Mouse (Mus musculus) kidney, postnatal 0 days (tissue): ENCODE results near the gene Mical3. TPM values are rescaled to one million over a fixed set of nuclear protein-coding genes. Genes with fewer than 3 reads are reported as not detected.

ENCODE experiments used
- ATAC-seq: fragments of 200-750 bp; cut with Nextera tagmentation; replicated peaks from 2 replicates; pipeline ENCODE4 v1.8.0; 2017; ENCODE audit warnings: low read depth, moderate number of reproducible peaks, moderate TSS enrichment, moderate library complexity; ENCODE audit not compliant: low FRiP score
- DNase-seq: peaks from one replicate; pipeline ENCODE4 v3.0.0-alpha.2; 2016; ENCODE audit warnings: low spot score
- H3K27ac ChIP-seq: fragments of 300-500 bp; sonication (generic); 2 replicates; pipeline ENCODE4 v1.5.1; 2014; ENCODE audit warnings: mild to moderate bottlenecking
- H3K27me3 ChIP-seq: fragments of 300-500 bp; sonication (generic); 2 replicates; pipeline ENCODE4 v1.6.1; 2014; ENCODE audit warnings: low read length, mixed read lengths; ENCODE audit not compliant: insufficient read depth
- H3K36me3 ChIP-seq: fragments of 300-500 bp; sonication (generic); 2 replicates; pipeline ENCODE4 v1.6.1; 2014; ENCODE audit warnings: low read length, mixed read lengths; ENCODE audit not compliant: insufficient read depth
- H3K4me1 ChIP-seq: fragments of 300-500 bp; sonication (generic); replicated peaks from 2 replicates; pipeline ENCODE4 v1.6.1; 2014; ENCODE audit warnings: antibody characterized with exemption, low read length, mixed read lengths; ENCODE audit not compliant: insufficient read depth
- H3K4me2 ChIP-seq: fragments of 300-500 bp; sonication (generic); 2 replicates; pipeline ENCODE4 v1.6.1; 2014; ENCODE audit warnings: mild to moderate bottlenecking, low read length, moderate library complexity, mixed read lengths
- H3K4me3 ChIP-seq: fragments of 300-500 bp; sonication (generic); replicated peaks from 2 replicates; pipeline ENCODE4 v1.5.1; 2014; ENCODE audit warnings: low read depth, low read length
- H3K9ac ChIP-seq: fragments of 300-500 bp; sonication (generic); 2 replicates; pipeline ENCODE4 v1.6.1; 2014; ENCODE audit warnings: low read depth, low read length
- H3K9me3 ChIP-seq: fragments of 300-500 bp; sonication (generic); replicated peaks from 2 replicates; pipeline ENCODE4 v1.6.1; 2016; ENCODE audit warnings: low read length, inconsistent platforms, mixed read lengths
- CTCF ChIP-seq: IDR thresholded peaks from 2 replicates; pipeline ENCODE4 v1.5.1; 2016; ENCODE audit warnings: antibody characterized with exemption, low read depth, mild to moderate bottlenecking, moderate library complexity
- WGBS: fragments of 180-500 bp; shearing (Covaris S2); extraction: QIAGEN DNeasy Blood & Tissue Kit; methylation state at CpG from one replicate; pipeline ENCODE4 v1.1.7; 2014; 5-methylcytosine and 5-hydroxymethylcytosine counted together
- polyA plus RNA-seq: library from polyadenylated mRNA; unstranded; fragments of >200 nt; fragmentation: Nextera tagmentation; extraction: Ambion mirVana; gene quantifications from 2 replicates; pipeline ENCODE4 v1.2.1, GENCODE M21; 2015

Mical3 gene
- polyA plus RNA-seq, 1 experiment from 2014 or later: 6.0 TPM

DNA sequence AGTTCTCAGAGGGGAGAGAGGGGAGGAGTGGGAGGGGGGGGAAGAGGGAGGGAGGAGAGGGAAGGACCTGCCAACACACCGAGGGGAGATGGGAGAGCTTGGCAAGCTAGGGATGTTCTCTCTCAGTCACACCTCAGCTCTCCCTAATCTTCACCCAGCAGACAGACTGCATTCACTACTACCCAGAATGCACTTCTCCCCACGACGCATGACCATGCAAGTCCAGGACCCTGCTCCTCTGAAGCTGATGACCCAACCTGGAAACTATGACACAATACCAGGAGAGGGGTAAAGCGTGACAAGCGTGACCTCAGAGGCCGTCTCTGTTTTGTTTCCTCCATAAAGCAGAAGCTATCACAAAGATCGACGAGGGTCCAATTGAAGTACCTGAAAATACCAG lies 61.6 kb downstream of the Mical3 start:
- no peaks in the 10 kb centered on the region for H3K36me3 ChIP-seq
- no peak overlapping the region for H3K4me3 ChIP-seq
- no peak overlapping the region for H3K27ac ChIP-seq
- no peak overlapping the region for H3K4me2 ChIP-seq
- H3K9me3 ChIP-seq: no peaks in the 10 kb centered on the region
- peaks cover 25% of the 10 kb centered on the region for H3K4me1 ChIP-seq
- no peaks in the 10 kb centered on the region for H3K27me3 ChIP-seq
- no peak overlapping the region for H3K9ac ChIP-seq
- DNase-seq: no peak
- no peak for ATAC-seq
- WGBS: 73% methylated on average over 8 of the region's 8 CpGs
- no peak for TF ChIP-seq CTCF

DNA sequence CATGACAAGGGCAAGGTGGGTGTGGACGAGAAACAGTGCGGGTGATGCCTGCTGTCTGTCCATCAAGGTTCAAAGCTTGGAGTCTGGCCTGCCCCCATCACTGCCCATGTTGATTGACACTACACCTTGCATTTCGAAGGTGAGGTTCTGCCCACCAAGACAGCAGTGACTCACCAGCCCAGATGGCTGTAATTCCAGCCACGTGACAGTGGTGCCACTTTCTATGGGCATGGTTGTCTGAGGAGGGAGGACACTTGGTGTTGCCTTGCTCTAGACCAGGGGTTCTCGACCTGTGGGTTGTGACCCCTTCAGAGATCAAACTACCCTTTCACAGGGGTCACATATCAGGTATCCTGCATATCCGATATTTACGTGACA lies 62.7 kb downstream of the Mical3 start:
- WGBS: 54% methylated on average over 7 of the region's 7 CpGs
- ATAC-seq: no peak
- H3K27ac ChIP-seq: peak overlapping the region; percentile 51

DNA sequence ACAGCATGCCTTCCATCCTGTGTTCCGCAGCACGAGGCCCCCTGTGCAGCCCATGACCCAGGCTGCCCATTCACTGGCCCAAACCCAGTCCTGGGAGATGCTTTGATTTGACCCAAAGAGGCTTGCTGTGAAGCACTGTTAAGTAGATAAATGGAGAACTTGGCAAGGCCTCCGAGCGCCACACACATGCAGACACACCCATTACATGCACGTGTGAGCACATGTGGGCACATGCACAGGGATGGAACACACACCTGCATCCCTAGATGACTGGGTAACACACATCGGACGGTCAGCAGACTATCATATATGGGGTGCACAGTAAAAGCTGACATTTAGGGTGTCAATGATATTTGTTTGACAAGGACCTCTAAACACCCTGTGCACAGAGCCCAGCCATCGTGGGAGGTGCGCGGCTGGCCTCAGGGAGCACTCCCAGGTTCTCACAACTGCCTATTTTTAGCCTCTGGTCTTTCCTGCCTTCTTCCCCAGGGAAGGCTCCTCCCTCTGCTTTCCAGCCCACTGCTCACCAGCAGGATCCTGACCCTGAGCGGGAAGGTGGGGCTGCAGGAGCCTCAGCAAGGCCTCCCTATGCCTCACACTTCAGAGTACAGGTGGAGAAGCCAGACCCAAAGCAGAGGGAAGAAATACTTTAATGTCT lies 63.2 kb downstream of the Mical3 start:
- ATAC-seq: peak; percentile 55
- peak; percentile 57 for DNase-seq
- H3K27ac ChIP-seq: peak overlapping the region; percentile 52

More for the DNA sequence above, 62.7 kb downstream of the Mical3 start:
- no peak overlapping the region for H3K4me3 ChIP-seq
- DNase-seq: no peak
- no peaks in the 10 kb centered on the region for H3K27me3 ChIP-seq
- H3K4me1 ChIP-seq: peaks cover 32% of the 10 kb centered on the region
- H3K9ac ChIP-seq: no peak overlapping the region
- H3K4me2 ChIP-seq: no peak overlapping the region
- no peak for TF ChIP-seq CTCF
- H3K9me3 ChIP-seq: no peaks in the 10 kb centered on the region
- no peaks in the 10 kb centered on the region for H3K36me3 ChIP-seq

DNA sequence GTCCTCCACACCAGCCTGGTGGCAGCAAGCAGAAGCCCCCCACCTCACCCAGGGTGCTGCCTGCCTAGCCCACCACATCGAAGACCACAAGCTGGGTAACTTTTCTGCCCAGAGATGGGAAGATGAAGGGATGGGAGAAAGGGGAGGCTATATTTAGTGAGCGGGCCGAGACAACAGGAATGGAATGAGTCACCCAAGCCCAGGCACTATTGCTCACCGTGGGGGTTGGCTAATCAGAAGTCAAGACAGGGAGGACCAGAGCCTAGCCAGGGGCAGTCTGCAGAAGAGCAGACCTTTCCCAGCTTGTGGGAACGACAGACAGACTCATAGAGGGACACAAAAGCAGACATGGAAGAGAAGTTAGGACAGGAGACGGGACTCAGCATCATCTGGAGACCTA lies 64.0 kb downstream of the Mical3 start:
- Histone ChIP-seq H3K36me3 (no peaks in the 10 kb centered on the region), H3K9ac (no peak overlapping the region), H3K9me3 (no peaks in the 10 kb centered on the region), H3K27ac (0 out of 2 replicates have a peak overlapping the region, but pooled peaks have one; percentile 52), H3K4me3 (no peak overlapping the region), H3K4me1 (peaks cover 38% of the 10 kb centered on the region), H3K27me3 (no peaks in the 10 kb centered on the region), H3K4me2 (no peak overlapping the region)
- WGBS: 54% methylated on average over 6 of the region's 6 CpGs
- no peak for TF ChIP-seq CTCF
- DNase-seq: no peak
- ATAC-seq: no peak

More for the DNA sequence above, 63.2 kb downstream of the Mical3 start:
- Histone ChIP-seq H3K9me3 (no peaks in the 10 kb centered on the region), H3K36me3 (no peaks in the 10 kb centered on the region), H3K9ac (no peak overlapping the region), H3K27me3 (no peaks in the 10 kb centered on the region), H3K4me2 (no peak overlapping the region), H3K4me1 (peaks cover 34% of the 10 kb centered on the region), H3K4me3 (no peak overlapping the region)
- 38% methylated on average over 11 of the region's 11 CpGs for WGBS
- TF ChIP-seq CTCF: no peak

DNA sequence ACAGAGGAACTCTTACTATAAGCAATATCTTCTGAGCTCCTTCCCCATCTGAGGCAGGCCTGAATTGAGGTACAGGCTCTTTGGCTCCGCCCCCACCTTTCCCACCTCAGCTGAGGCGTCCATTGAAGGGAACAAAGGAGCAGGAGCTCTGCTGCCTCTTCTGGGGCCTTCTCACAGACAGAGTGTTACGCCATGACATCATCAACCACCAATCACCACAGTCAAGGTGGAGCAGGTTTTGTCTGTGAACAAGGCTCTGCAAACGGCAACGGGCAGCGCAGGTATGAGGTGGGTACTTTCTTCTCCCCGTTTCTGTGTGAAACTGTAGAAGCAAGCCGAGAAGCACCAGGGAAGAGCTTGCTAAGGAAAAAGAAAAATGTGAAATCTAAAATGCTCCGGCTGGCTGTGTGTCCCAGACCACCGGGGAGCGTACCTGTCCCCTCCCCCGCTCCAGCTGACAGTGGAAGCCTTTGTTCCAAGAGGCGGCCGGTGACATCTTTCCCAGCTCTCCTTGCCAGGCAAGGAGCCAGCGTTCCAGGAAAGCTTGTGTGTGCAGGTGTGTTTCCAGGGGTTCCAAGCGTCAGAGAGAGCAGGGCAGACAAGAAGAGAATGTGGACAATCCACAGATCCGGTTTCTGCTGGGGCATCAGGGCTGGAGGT lies 66.3 kb downstream of the Mical3 start:
- Histone ChIP-seq H3K4me1 (peaks cover 35% of the 10 kb centered on the region), H3K4me2 (peak overlapping the region; percentile 31; the same call in 1 of the 2 replicates), H3K9me3 (no peaks in the 10 kb centered on the region), H3K27me3 (no peaks in the 10 kb centered on the region), H3K36me3 (no peaks in the 10 kb centered on the region), H3K9ac (peak overlapping the region; percentile 31; the same call in 1 of the 2 replicates), H3K27ac (peak overlapping the region; percentile 82), H3K4me3 (no peak overlapping the region)
- DNase-seq: no peak
- no peak for TF ChIP-seq CTCF
- WGBS: 33% methylated on average over 17 of the region's 17 CpGs
- peak; percentile 72 for ATAC-seq

DNA sequence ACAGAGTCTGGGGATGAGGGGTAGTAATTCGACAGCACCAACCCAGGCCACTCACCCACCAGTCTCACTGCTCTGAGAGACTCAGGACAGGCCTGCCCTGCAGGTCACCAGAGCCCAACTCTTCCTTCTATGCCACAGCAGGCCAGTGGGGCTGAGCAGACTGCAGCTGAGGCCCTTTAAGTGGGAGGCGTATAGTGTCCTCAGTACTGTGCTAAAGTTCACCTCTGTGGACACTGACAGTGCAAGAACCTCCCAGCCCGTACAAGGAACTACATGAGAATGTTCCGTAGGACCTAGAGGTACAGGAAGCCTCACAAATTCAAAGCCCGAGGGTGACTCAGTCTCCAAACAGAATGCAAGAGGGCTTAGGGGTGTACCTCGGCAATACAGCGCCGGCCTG lies 67.0 kb downstream of the Mical3 start:
- no peak for TF ChIP-seq CTCF
- Histone ChIP-seq H3K9me3 (no peaks in the 10 kb centered on the region), H3K4me1 (peaks cover 35% of the 10 kb centered on the region), H3K4me2 (no peak overlapping the region), H3K36me3 (no peaks in the 10 kb centered on the region), H3K4me3 (no peak overlapping the region), H3K27ac (peak overlapping the region; percentile 82), H3K9ac (0 out of 2 replicates have a peak overlapping the region, but pooled peaks have one; percentile 31), H3K27me3 (no peaks in the 10 kb centered on the region)
- DNase-seq (no peak), ATAC-seq (peak; percentile 68)
- WGBS: 67% methylated on average over 8 of the region's 8 CpGs
